Mouse (Mus musculus): ENCODE results near the gene Srgn. TPM values are rescaled to one million over a fixed set of nuclear protein-coding genes. Genes with fewer than 3 reads are reported as not detected.
"Not testable (repeated sequence)": the region's sequence is repeated elsewhere in the genome, so short reads cannot be mapped to it uniquely, and the experiment has no call there.

Gene Srgn
- polyA plus RNA-seq, 1 experiment from 2014 or later, result 26.4 TPM

DNA sequence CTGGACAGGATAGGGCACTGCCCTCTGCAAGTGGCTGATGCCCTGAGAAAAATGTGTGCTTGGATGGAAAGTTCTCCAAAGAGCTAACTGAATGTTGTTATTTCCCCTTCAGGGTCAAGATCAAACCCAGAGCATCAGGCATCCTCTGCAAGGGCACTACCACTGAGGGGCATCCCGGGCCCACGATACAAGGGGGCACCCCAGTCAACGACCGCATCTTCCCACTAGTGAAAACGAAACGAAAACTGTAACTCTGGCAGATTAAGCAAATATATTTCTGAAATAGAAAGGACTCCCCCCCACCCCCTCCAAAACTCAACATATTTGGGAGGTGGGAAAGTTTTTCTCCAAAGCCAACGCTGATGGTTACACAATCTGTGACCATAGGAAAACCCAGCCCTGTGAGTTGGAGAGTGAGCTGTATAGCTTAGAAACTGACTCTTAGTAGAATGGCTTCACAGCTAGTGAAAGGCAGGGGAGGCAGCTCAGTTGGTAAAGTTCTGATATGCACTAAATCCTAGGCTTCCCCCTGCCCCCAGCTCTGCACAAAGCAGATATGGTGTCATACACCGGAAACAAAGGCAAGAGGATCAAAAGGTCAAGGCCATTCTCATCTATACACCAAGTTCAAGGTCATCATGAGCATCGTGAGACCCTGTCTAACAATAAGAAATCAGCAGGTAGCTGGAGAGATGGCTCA lies 26.2 kb downstream of the Srgn start:
- no peak overlapping the region for H3K27ac ChIP-seq (ENCODE audit: low read length)
- H3K27me3 ChIP-seq (ENCODE audit: control insufficient read depth, insufficient read depth, low read length), result no peaks in the 10 kb centered on the region
- H3K4me3 ChIP-seq (replicated peaks; ENCODE audit: low read length), result no peak overlapping the region
- H3K4me1 ChIP-seq (ENCODE audit: control insufficient read depth, insufficient read depth, low read length), result no peaks in the 10 kb centered on the region
- no peak for ATAC-seq (ENCODE audit: insufficient read depth, low FRiP score)
- no peak overlapping the region for H3K4me2 ChIP-seq (ENCODE audit: low read depth, low read length)
- no peaks in the 10 kb centered on the region for H3K36me3 ChIP-seq (ENCODE audit: control insufficient read depth, insufficient read depth, low read length)
- no peak overlapping the region for H3K9ac ChIP-seq (ENCODE audit: low read length)
- H3K9me3 ChIP-seq (replicated peaks; ENCODE audit: control insufficient read depth, low read length), result no peaks in the 10 kb centered on the region
- WGBS, result 82% methylated on average over 9 of the region's 9 CpGs

DNA sequence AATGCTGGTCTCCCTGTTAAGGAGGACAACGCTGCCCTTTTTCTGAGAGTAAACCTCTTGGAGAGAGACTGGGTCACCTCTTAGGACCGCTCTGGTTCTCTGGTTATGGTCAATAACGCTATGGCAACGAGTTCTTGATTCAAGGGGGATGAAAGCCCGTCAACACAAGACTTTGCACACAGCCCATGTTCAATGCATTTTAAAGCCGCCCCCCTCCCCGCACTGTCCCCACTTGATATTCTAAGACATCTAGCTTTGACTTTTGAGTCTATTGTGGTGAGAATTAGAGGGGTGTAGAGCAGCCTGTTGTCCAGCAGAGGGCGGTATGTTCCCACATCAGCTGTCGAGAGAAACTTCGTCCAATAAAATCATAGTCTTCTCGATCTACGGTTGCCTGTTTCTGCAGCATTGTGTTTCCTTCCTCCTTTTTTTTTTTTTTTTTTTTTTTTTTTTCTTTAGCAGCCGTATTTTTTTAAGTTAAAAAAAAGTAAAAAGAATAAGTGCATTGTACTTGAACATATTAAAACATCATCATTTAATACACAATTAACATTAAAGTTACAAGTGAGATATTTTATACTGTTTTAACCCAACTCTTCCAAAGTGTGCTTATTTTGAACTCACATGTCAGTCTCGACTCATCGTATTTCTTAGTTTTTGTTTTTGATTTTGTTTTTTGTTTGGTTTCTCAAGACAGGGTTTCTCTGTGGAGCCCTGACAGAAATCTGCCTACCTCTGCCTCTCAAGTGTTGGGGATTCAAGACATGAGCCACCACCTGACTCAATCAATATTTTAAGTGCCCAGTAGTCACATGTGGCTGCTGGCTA lies 26.9 kb downstream of the Srgn start:
- no peak overlapping the region for H3K9ac ChIP-seq (ENCODE audit: low read length)
- 24% methylated on average over 15 of the region's 15 CpGs for WGBS
- no peak overlapping the region for H3K4me2 ChIP-seq (ENCODE audit: low read depth, low read length)
- H3K4me1 ChIP-seq (ENCODE audit: control insufficient read depth, insufficient read depth, low read length), result no peaks in the 10 kb centered on the region
- H3K36me3 ChIP-seq (ENCODE audit: control insufficient read depth, insufficient read depth, low read length), result no peaks in the 10 kb centered on the region
- H3K27me3 ChIP-seq (ENCODE audit: control insufficient read depth, insufficient read depth, low read length), result no peaks in the 10 kb centered on the region
- no peak overlapping the region for H3K27ac ChIP-seq (ENCODE audit: low read length)
- H3K4me3 ChIP-seq (replicated peaks; ENCODE audit: low read length), result no peak overlapping the region
- no peaks in the 10 kb centered on the region for H3K9me3 ChIP-seq (replicated peaks; ENCODE audit: control insufficient read depth, low read length)
- peak; percentile 69; the same call in 1 of the 2 replicates for ATAC-seq (ENCODE audit: insufficient read depth, low FRiP score)

DNA sequence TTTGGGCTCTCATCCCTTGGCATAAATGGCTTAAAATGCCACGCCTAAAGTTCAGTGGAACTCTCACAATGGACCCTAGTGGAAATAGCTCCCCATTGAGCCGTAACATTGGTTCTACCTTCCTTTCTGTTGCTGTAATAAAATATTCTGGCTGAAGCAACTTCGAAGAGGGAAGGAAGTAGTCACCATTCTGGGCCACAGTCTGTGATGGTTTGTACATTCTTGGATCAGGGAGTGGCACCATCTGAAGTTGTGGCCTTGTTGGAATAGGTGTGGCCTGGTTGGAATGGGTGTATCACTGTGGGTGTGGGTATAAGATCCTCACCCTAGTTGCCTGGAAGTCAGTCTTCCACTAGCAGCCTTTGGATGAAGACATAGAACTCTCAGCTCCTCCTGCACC lies 35.6 kb downstream of the Srgn start:
- not testable (repeated sequence) for H3K9ac ChIP-seq (ENCODE audit: low read length); H3K27ac ChIP-seq (ENCODE audit: low read length); H3K36me3 ChIP-seq (ENCODE audit: control insufficient read depth, insufficient read depth, low read length); H3K4me2 ChIP-seq (ENCODE audit: low read depth, low read length); H3K27me3 ChIP-seq (ENCODE audit: control insufficient read depth, insufficient read depth, low read length); H3K4me3 ChIP-seq (replicated peaks; ENCODE audit: low read length); H3K9me3 ChIP-seq (replicated peaks; ENCODE audit: control insufficient read depth, low read length); ATAC-seq (ENCODE audit: insufficient read depth, low FRiP score); H3K4me1 ChIP-seq (ENCODE audit: control insufficient read depth, insufficient read depth, low read length)
- whole genome bisulfite sequencing, result 79% methylated on average over 3 of the region's 3 CpGs

DNA sequence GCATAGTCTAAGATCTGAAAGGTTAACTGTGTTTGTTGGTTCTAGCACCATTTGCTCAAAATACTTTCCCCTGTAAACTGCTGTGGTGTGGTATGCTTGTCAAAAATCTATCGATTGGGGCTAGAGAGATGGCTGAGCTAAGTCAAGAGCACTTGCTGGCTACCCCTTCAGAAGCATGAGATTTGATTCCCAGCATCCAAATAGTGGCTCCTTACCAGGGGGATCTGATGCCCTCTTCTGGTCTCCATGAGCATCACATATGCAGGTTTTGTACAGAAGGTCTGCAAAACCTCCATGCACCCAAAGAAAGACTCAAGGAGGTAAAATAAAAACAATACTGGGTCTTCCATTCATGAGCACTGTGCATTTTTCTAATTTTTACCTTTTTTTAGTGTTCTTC lies 39.0 kb downstream of the Srgn start:
- Histone ChIP-seq H3K9ac (ENCODE audit: low read length) (no peak overlapping the region), H3K4me2 (ENCODE audit: low read depth, low read length) (no peak overlapping the region), H3K9me3 (replicated peaks; ENCODE audit: control insufficient read depth, low read length) (no peaks in the 10 kb centered on the region), H3K4me1 (ENCODE audit: control insufficient read depth, insufficient read depth, low read length) (peaks cover 7% of the 10 kb centered on the region), H3K4me3 (replicated peaks; ENCODE audit: low read length) (no peak overlapping the region), H3K27me3 (ENCODE audit: control insufficient read depth, insufficient read depth, low read length) (no peaks in the 10 kb centered on the region), H3K36me3 (ENCODE audit: control insufficient read depth, insufficient read depth, low read length) (no peaks in the 10 kb centered on the region), H3K27ac (ENCODE audit: low read length) (no peak overlapping the region)
- 23% methylated on average over 1 of the region's 1 CpGs for WGBS
- ATAC-seq (ENCODE audit: insufficient read depth, low FRiP score), result no peak

- Histone ChIP-seq H3K9me3 (replicated peaks; ENCODE audit: control insufficient read depth, low read length) (no peaks in the 10 kb centered on the region), H3K4me2 (ENCODE audit: low read depth, low read length) (peak within 1 kb of the TSS; percentile 77), H3K27me3 (ENCODE audit: control insufficient read depth, insufficient read depth, low read length) (no peaks in the 10 kb centered on the region), H3K9ac (ENCODE audit: low read length) (peak within 1 kb of the TSS; percentile 94), H3K36me3 (ENCODE audit: control insufficient read depth, insufficient read depth, low read length) (no peaks in the 10 kb centered on the region), H3K27ac (ENCODE audit: low read length) (peak within 1 kb of the TSS; percentile 92), H3K4me3 (replicated peaks; ENCODE audit: low read length) (peak within 1 kb of the TSS; percentile 96), H3K4me1 (ENCODE audit: control insufficient read depth, insufficient read depth, low read length) (peaks cover 7% of the 10 kb centered on the region)
- WGBS, result under 1% methylated on average over 52 of the region's 59 CpGs
- peak; percentile 93 for ATAC-seq (ENCODE audit: insufficient read depth, low FRiP score)
These were observed 40.4 kb downstream of the Srgn start, which contains the start of gene Vps26a for GRCm38 (mm10) chr10:62486618-62487415. Vps26a (minus strand) TSS chr10:62486805.

- peak; percentile 73 for ATAC-seq (ENCODE audit: insufficient read depth, low FRiP score)
- Histone ChIP-seq H3K4me3 (replicated peaks; ENCODE audit: low read length) (peak overlapping the region; percentile 96), H3K9me3 (replicated peaks; ENCODE audit: control insufficient read depth, low read length) (no peaks in the 10 kb centered on the region), H3K4me2 (ENCODE audit: low read depth, low read length) (peak overlapping the region; percentile 68), H3K27ac (ENCODE audit: low read length) (peak overlapping the region; percentile 72), H3K9ac (ENCODE audit: low read length) (peak overlapping the region; percentile 94), H3K4me1 (ENCODE audit: control insufficient read depth, insufficient read depth, low read length) (peaks cover 7% of the 10 kb centered on the region), H3K27me3 (ENCODE audit: control insufficient read depth, insufficient read depth, low read length) (no peaks in the 10 kb centered on the region), H3K36me3 (ENCODE audit: control insufficient read depth, insufficient read depth, low read length) (no peaks in the 10 kb centered on the region)
- WGBS, result under 1% methylated on average over 45 of the region's 48 CpGs
These were observed 41.2 kb downstream of the Srgn start for GRCm38 (mm10) chr10:62485878-62486582.

GRCm38 (mm10) chr10:62481108-62481852 lies 46.0 kb downstream of the Srgn start:
- Histone ChIP-seq H3K4me1 (ENCODE audit: control insufficient read depth, insufficient read depth, low read length) (0 out of 2 replicates have a peak, but pooled peaks cover 2% of the 10 kb centered on the region), H3K36me3 (ENCODE audit: control insufficient read depth, insufficient read depth, low read length) (no peaks in the 10 kb centered on the region), H3K27ac (ENCODE audit: low read length) (no peak overlapping the region), H3K9me3 (replicated peaks; ENCODE audit: control insufficient read depth, low read length) (no peaks in the 10 kb centered on the region), H3K9ac (ENCODE audit: low read length) (no peak overlapping the region), H3K4me3 (replicated peaks; ENCODE audit: low read length) (no peak overlapping the region), H3K4me2 (ENCODE audit: low read depth, low read length) (no peak overlapping the region), H3K27me3 (ENCODE audit: control insufficient read depth, insufficient read depth, low read length) (no peaks in the 10 kb centered on the region)
- WGBS, result 72% methylated on average over 7 of the region's 7 CpGs
- ATAC-seq (ENCODE audit: insufficient read depth, low FRiP score), result no peak

DNA sequence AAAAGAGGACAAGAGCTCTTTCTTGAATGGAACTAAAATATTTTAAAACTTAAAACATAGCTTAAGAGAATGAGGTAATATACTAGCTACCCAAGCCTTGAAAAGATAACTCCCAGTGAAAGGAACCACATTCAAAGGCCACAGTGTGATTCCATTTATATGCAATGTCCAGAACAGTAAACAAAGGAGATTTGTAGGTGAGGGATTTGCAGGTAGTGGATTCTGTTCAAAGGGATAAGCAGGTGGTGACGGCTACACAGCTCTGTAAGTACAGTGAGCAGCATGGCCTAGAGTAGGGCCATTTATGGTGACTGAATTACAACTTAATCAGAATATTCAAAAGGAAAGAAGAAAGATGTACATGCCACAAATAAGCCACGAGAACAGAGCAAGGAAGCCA lies 50.3 kb downstream of the Srgn start:
- 66% methylated on average over 2 of the region's 2 CpGs for WGBS
- H3K36me3 ChIP-seq (ENCODE audit: control insufficient read depth, insufficient read depth, low read length), result no peaks in the 10 kb centered on the region
- no peak overlapping the region for H3K9ac ChIP-seq (ENCODE audit: low read length)
- no peak overlapping the region for H3K27ac ChIP-seq (ENCODE audit: low read length)
- no peaks in the 10 kb centered on the region for H3K27me3 ChIP-seq (ENCODE audit: control insufficient read depth, insufficient read depth, low read length)
- no peaks in the 10 kb centered on the region for H3K4me1 ChIP-seq (ENCODE audit: control insufficient read depth, insufficient read depth, low read length)
- ATAC-seq (ENCODE audit: insufficient read depth, low FRiP score), result no peak
- no peak overlapping the region for H3K4me2 ChIP-seq (ENCODE audit: low read depth, low read length)
- no peak overlapping the region for H3K4me3 ChIP-seq (replicated peaks; ENCODE audit: low read length)
- no peaks in the 10 kb centered on the region for H3K9me3 ChIP-seq (replicated peaks; ENCODE audit: control insufficient read depth, low read length)
